Mouse (Mus musculus) MEL (cell line): ENCODE results near the gene Rab26. TPM values are rescaled to one million over a fixed set of nuclear protein-coding genes. Genes with fewer than 3 reads are reported as not detected.

Experiments used
- DNase-seq: peaks from one replicate; pipeline ENCODE4 v3.0.0; 2011; ENCODE audit warnings: low read depth, low spot score
- H3K27ac ChIP-seq: 2 replicates; pipeline ENCODE4 v1.5.1; 2012; ENCODE audit warnings: low read depth, mild to moderate bottlenecking, control low read depth, low read length, moderate library complexity; ENCODE audit not compliant: control insufficient read depth
- H3K27me3 ChIP-seq, 2 experiments: fragments of 150-350 bp in 1 of 2; sonication (generic) in 1 of 2; 2 replicates each; pipeline ENCODE4 v1.6.1; 2012; ENCODE audit warnings: low read length in 2 of 2, mild to moderate bottlenecking in 2 of 2, improper control_type of control experiment in 1 of 2, moderate library complexity in 1 of 2; ENCODE audit not compliant: insufficient read depth in 2 of 2, control insufficient read depth in 1 of 2
- H3K36me3 ChIP-seq, 2 experiments: 2 replicates each; pipeline ENCODE4 v1.6.1; 2012 to 2014; ENCODE audit warnings: low read length in 2 of 2, improper control_type of control experiment in 1 of 2, inconsistent platforms in 1 of 2, mild to moderate bottlenecking in 1 of 2; ENCODE audit not compliant: insufficient read depth in 2 of 2, control insufficient read depth in 1 of 2
- H3K4me1 ChIP-seq, 2 experiments: fragments of 150-350 bp in 1 of 2; sonication (generic) in 1 of 2; 2 replicates each; pipeline ENCODE4 v1.6.1; 2012; ENCODE audit warnings: low read length in 2 of 2, improper control_type of control experiment in 1 of 2, mild to moderate bottlenecking in 1 of 2; ENCODE audit not compliant: insufficient read depth in 2 of 2, control insufficient read depth in 1 of 2
- H3K4me3 ChIP-seq, 2 experiments: fragments of 150-350 bp in 1 of 2; sonication (generic) in 1 of 2; 2 replicates each; pipeline ENCODE4 v1.5.1; 2012; ENCODE audit warnings: low read depth in 2 of 2, low read length in 2 of 2, mild to moderate bottlenecking in 2 of 2, moderate library complexity in 2 of 2, control low read depth in 1 of 2, improper control_type of control experiment in 1 of 2; ENCODE audit not compliant: control insufficient read depth in 1 of 2, insufficient read depth in 1 of 2
- H3K79me2 ChIP-seq: 2 replicates; pipeline ENCODE4 v1.6.1; 2012; ENCODE audit warnings: mild to moderate bottlenecking, low read length, moderate library complexity; ENCODE audit not compliant: control insufficient read depth, poor library complexity, insufficient read depth
- H3K9ac ChIP-seq: 2 replicates; pipeline ENCODE4 v1.6.1; 2012; ENCODE audit warnings: low read depth, mild to moderate bottlenecking, control low read depth, low read length, moderate library complexity; ENCODE audit not compliant: control insufficient read depth, poor library complexity, severe bottlenecking
- H3K9me3 ChIP-seq: fragments of 150-350 bp; sonication (generic); replicated peaks from 2 replicates; pipeline ENCODE4 v1.6.1; 2012; ENCODE audit warnings: mild to moderate bottlenecking, low read length, improper control_type of control experiment, moderate library complexity; ENCODE audit not compliant: insufficient read depth
- BHLHE40 ChIP-seq: IDR thresholded peaks from 2 replicates; pipeline ENCODE4 v1.6.1; 2012; ENCODE audit warnings: low read depth, mild to moderate bottlenecking, inconsistent platforms, low read length, improper control_type of control experiment, borderline replicate concordance
- CHD1 ChIP-seq: IDR thresholded peaks from 2 replicates; pipeline ENCODE4 v1.6.1; 2012; ENCODE audit warnings: low read depth, mild to moderate bottlenecking, inconsistent platforms, low read length, improper control_type of control experiment
- CHD2 ChIP-seq: IDR thresholded peaks from 2 replicates; pipeline ENCODE4 v1.6.1; 2011; ENCODE audit warnings: low read length, improper control_type of control experiment
- ETS1 ChIP-seq: IDR thresholded peaks from 2 replicates; pipeline ENCODE4 v1.6.1; 2012; ENCODE audit warnings: low read depth, mild to moderate bottlenecking, inconsistent platforms, low read length, improper control_type of control experiment, moderate library complexity
- JUND ChIP-seq: IDR thresholded peaks from 2 replicates; pipeline ENCODE4 v1.6.1; 2011; ENCODE audit warnings: low read depth, mild to moderate bottlenecking, improper control_type of control experiment, low read length
- KAT2A ChIP-seq: conservative IDR thresholded peaks from 2 replicates; pipeline ENCODE4 v1.6.1; 2012; ENCODE audit warnings: low read depth, low read length, improper control_type of control experiment, inconsistent platforms
- MAFK ChIP-seq: IDR thresholded peaks from 2 replicates; pipeline ENCODE4 v1.6.1; 2011; ENCODE audit warnings: low read depth, mild to moderate bottlenecking, low read length, improper control_type of control experiment, borderline replicate concordance
- MAZ ChIP-seq: IDR thresholded peaks from 2 replicates; pipeline ENCODE4 v1.6.1; 2012; ENCODE audit warnings: low read depth, mild to moderate bottlenecking, inconsistent platforms, low read length, improper control_type of control experiment
- MXI1 ChIP-seq: IDR thresholded peaks from 2 replicates; pipeline ENCODE4 v1.6.1; 2011; ENCODE audit warnings: mild to moderate bottlenecking, low read depth, low read length, improper control_type of control experiment
- RAD21 ChIP-seq: IDR thresholded peaks from 2 replicates; pipeline ENCODE4 v1.6.1; 2011; ENCODE audit warnings: mild to moderate bottlenecking, low read depth, low read length, improper control_type of control experiment
- RCOR1 ChIP-seq: IDR thresholded peaks from 2 replicates; pipeline ENCODE4 v1.6.1; 2012; ENCODE audit warnings: low read depth, mild to moderate bottlenecking, inconsistent platforms, low read length, improper control_type of control experiment
- SIN3A ChIP-seq: IDR thresholded peaks from 2 replicates; pipeline ENCODE4 v1.6.1; 2012; ENCODE audit warnings: low read length, improper control_type of control experiment, inconsistent platforms
- SMC3 ChIP-seq: IDR thresholded peaks from 2 replicates; pipeline ENCODE4 v1.6.1; 2011; ENCODE audit warnings: low read depth, low read length, improper control_type of control experiment
- TAL1 ChIP-seq: IDR thresholded peaks from 2 replicates; pipeline ENCODE4 v1.6.1; 2012; ENCODE audit warnings: mild to moderate bottlenecking, inconsistent platforms, low read length, moderate library complexity, mixed read lengths
- USF2 ChIP-seq, 2 experiments: IDR thresholded peaks; 2 replicates each; pipeline ENCODE4 v1.6.1; 2011 to 2012; ENCODE audit warnings: improper control_type of control experiment in 2 of 2, low read length in 2 of 2, borderline replicate concordance in 1 of 2, inconsistent platforms in 1 of 2, low read depth in 1 of 2, mild to moderate bottlenecking in 1 of 2; ENCODE audit not compliant: insufficient read depth in 1 of 2
- ZC3H11A ChIP-seq: IDR thresholded peaks from 2 replicates; pipeline ENCODE4 v1.6.1; 2012; ENCODE audit warnings: low read depth, mild to moderate bottlenecking, inconsistent platforms, low read length, improper control_type of control experiment
- polyA plus RNA-seq, 2 experiments: library from polyadenylated mRNA; stranded (reverse) in 1 of 2; unstranded in 1 of 2; fragments of >175 nt in 1 of 2; fragments of >200 nt in 1 of 2; gene quantifications; 2 replicates each; pipeline versions ENCODE4 v1.2.1 to v1.2.4; 2012; ENCODE audit warnings: low replicate concordance in 2 of 2, low read depth in 1 of 2; ENCODE audit not compliant: insufficient read length in 2 of 2, insufficient read depth in 1 of 2, missing spikeins in 1 of 2
- total RNA-seq: library from RNA; depleted of rRNA; stranded (reverse); fragments of 300-350 nt; gene quantifications from 2 replicates; pipeline ENCODE4 v1.2.3, GENCODE M21; 2012; rRNA removed

The Rab26 gene
- total and polyA plus RNA-seq, 3 experiments: 0.89 to 1.1 TPM; not detected in 1

DNA sequence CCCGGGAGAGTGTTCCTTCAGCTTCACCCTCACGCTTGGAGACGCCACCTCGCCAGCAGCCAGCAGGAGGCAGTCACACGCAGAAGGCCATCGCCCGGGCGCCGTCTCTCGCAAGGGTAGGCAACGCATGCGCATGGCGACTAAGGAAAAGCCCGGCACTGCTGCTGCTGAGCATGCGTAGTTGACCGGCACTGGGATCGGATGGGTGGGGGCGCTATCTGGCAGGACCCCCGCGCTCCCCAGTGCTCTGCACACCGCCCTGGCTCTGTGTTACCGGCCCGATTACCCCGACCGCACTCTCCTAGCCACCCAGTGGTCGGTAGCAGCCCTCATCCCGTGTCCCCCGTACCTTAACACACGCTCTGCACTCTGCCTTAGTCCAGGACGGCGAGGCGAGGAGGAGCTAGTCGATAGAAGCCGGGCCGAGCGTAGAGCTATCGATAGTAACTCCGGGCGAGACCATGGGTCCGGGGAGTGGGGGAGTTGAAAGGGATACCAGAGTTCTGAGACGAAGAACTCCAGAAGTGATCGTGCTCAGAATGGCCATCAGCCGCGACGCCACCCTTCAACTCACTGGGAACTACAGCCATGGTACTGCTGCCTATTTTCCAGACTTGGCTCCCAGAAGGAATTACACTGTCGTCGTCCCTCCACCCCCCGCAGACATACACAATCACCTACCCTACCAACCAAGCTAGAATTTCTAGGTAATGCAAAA, 55.2 kb downstream of the Rab26 start, which contains the start of gene Mlst8 (continued):
- TF ChIP-seq KAT2A: no peak; the same call in 1 of the 2 replicates
- no peak for TF ChIP-seq TAL1
- peak; percentile 54 for TF ChIP-seq SMC3
- TF ChIP-seq MAZ: peak; percentile 91

DNA sequence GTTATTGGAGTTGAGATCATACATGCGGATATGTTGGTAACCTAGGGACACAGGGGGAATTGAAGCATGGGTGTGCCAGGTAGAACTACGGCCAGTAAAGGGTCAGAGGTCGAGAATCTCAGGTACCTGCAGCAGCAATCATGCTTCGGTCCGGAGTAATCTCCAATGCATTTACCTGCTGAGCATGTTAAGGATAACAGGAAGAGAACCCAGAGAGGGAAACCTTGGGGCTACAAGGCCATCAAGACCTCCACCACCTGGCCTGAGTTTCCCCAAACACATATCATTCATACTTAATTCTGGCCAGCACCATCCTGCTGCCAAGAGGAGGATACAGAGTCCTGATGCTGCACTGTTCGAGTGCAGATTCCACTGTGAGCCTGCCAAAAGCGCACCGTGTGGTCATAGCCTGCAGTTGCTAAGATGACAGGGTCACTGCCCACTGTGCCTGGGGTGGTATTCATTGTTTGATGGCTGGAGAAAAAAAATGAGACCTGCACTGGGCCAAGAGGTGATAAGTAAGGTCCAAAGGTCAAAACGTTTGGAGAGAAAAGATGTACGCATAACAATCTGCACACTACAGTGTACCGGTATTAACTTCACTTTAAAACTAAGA, 55.9 kb downstream of the Rab26 start:
- no peak overlapping the region for H3K27ac ChIP-seq
- peak overlapping the region; percentile 53 to 77 for H3K4me3 ChIP-seq
- TF ChIP-seq BHLHE40 (no peak), MXI1 (no peak), KAT2A (no peak), SIN3A (no peak), JUND (no peak), ETS1 (no peak), RAD21 (no peak), ZC3H11A (no peak), RCOR1 (no peak), SMC3 (no peak), CHD2 (no peak), MAFK (no peak), CHD1 (no peak), USF2 (IDR thresholded peaks at IDR 0.05; ENCODE audit: borderline replicate concordance in 1 of 2, insufficient read depth in 1 of 2, low read depth in 1 of 2, low read length in 2 of 2) (no peak)
- H3K79me2 ChIP-seq: peaks cover 7% of the 10 kb centered on the region
- H3K9ac ChIP-seq: peak overlapping the region; percentile 56
- peaks cover 0 to 8% of the 10 kb centered on the region in 2 experiments; a peak in 2 of 4 replicates for H3K36me3 ChIP-seq
- H3K27me3 ChIP-seq: no peaks in the 10 kb centered on the region
- H3K4me1 ChIP-seq: peaks cover 0 to 13% of the 10 kb centered on the region in 2 experiments; a peak in 3 of 4 replicates
- H3K9me3 ChIP-seq: no peaks in the 10 kb centered on the region
- peak; percentile 34 for DNase-seq

Other genes starting within 250 kb of the Rab26 start
- gene Abca17, start 183.1 kb downstream of the Rab26 start, total RNA-seq: 0.04 and 0.07 TPM in 2 replicates
- gene Abca17, start 183.1 kb downstream of the Rab26 start, polyA plus RNA-seq: under 1 TPM in 1 of 2 experiments, not detected in 1; 0.03 TPM
- 27.3 and 32.4 TPM in 2 replicates for gene Abca3, start 182.3 kb downstream of the Rab26 start, total RNA-seq
- 10 to 100 TPM; 36.6 to 37.1 TPM for gene Abca3, start 182.3 kb downstream of the Rab26 start, polyA plus RNA-seq
- gene Rnps1, start 119.6 kb downstream of the Rab26 start, total RNA-seq: 156 and 167 TPM in 2 replicates
- gene Rnps1, start 119.6 kb downstream of the Rab26 start, polyA plus RNA-seq: 100 to 1,000 TPM in 1 of 2 experiments, not detected in 1; 282 TPM
- 54.4 and 65.6 TPM in 2 replicates for gene Eci1, start 107.6 kb downstream of the Rab26 start, total RNA-seq
- gene Eci1, start 107.6 kb downstream of the Rab26 start, polyA plus RNA-seq: 10 to 100 TPM in 1 of 2 experiments, not detected in 1; 48.6 TPM
- gene Dnase1l2, start 91.1 kb downstream of the Rab26 start, total RNA-seq: 0.49 and 0.62 TPM in 2 replicates
- gene Dnase1l2, start 91.1 kb downstream of the Rab26 start, polyA plus RNA-seq: 1 to 10 TPM in 1 of 2 experiments, not detected in 1; 1.8 TPM
- gene E4f1, start 63.9 kb downstream of the Rab26 start, total RNA-seq: 24.3 and 26.0 TPM in 2 replicates
- gene E4f1, start 63.9 kb downstream of the Rab26 start, polyA plus RNA-seq: 10 to 100 TPM in 1 of 2 experiments, not detected in 1; 37.1 TPM
- gene Pgp, start 63.8 kb downstream of the Rab26 start, total RNA-seq: 16.6 and 19.3 TPM in 2 replicates
- gene Pgp, start 63.8 kb downstream of the Rab26 start, polyA plus RNA-seq: 10 to 100 TPM in 1 of 2 experiments, not detected in 1; 55.0 TPM
- gene Bricd5, start 60.3 kb downstream of the Rab26 start, total RNA-seq: 1.1 and 2.0 TPM in 2 replicates
- under 1 TPM in 1 of 2 experiments, not detected in 1; 0.82 TPM for gene Bricd5, start 60.3 kb downstream of the Rab26 start, polyA plus RNA-seq
- gene Mlst8, start 55.1 kb downstream of the Rab26 start, total RNA-seq: 28.5 and 35.4 TPM in 2 replicates
- 10 to 100 TPM in 1 of 2 experiments, not detected in 1; 57.3 TPM for gene Mlst8, start 55.1 kb downstream of the Rab26 start, polyA plus RNA-seq
- gene Caskin1, start 45.6 kb downstream of the Rab26 start, total RNA-seq: 0.04 and 0.07 TPM in 2 replicates
- gene Caskin1, start 45.6 kb downstream of the Rab26 start, polyA plus RNA-seq: under 1 TPM in 1 of 2 experiments, not detected in 1; 0.38 TPM
- 118 and 121 TPM in 2 replicates for gene Traf7, start 6.3 kb downstream of the Rab26 start, total RNA-seq
- 100 to 1,000 TPM in 1 of 2 experiments, not detected in 1; 261 TPM for gene Traf7, start 6.3 kb downstream of the Rab26 start, polyA plus RNA-seq
- gene Pkd1, start 15.6 kb upstream of the Rab26 start, total RNA-seq: 10.3 and 10.6 TPM in 2 replicates
- gene Pkd1, start 15.6 kb upstream of the Rab26 start, polyA plus RNA-seq: 10 to 100 TPM in 1 of 2 experiments, not detected in 1; 10.7 TPM
- gene Tsc2, start 98.4 kb upstream of the Rab26 start, total RNA-seq: 44.0 and 48.8 TPM in 2 replicates
- gene Tsc2, start 98.4 kb upstream of the Rab26 start, polyA plus RNA-seq: 10 to 100 TPM in 1 of 2 experiments, not detected in 1; 99.2 TPM
- gene Nthl1, start 98.5 kb upstream of the Rab26 start, total RNA-seq: 26.1 and 31.4 TPM in 2 replicates
- 100 to 1,000 TPM in 1 of 2 experiments, 10 to 100 TPM in 1; 32.0 to 262 TPM for gene Nthl1, start 98.5 kb upstream of the Rab26 start, polyA plus RNA-seq
- 0.75 and 0.96 TPM in 2 replicates for gene Slc9a3r2, start 116.1 kb upstream of the Rab26 start, total RNA-seq
- gene Slc9a3r2, start 116.1 kb upstream of the Rab26 start, polyA plus RNA-seq: 1 to 10 TPM in 1 of 2 experiments, not detected in 1; 3.5 TPM
- gene Npw, start 124.2 kb upstream of the Rab26 start, total RNA-seq: not detected in 2 replicates
- not detected for gene Npw, start 124.2 kb upstream of the Rab26 start, polyA plus RNA-seq
- gene Zfp598, start 135.5 kb upstream of the Rab26 start, total RNA-seq: 21.9 and 22.2 TPM in 2 replicates
- gene Zfp598, start 135.5 kb upstream of the Rab26 start, polyA plus RNA-seq: 10 to 100 TPM; 59.0 to 80.4 TPM
- 0.15 TPM in 1 of 2 replicates, not detected in the other for gene Syngr3, start 155.7 kb upstream of the Rab26 start, total RNA-seq
- gene Syngr3, start 155.7 kb upstream of the Rab26 start, polyA plus RNA-seq: under 1 TPM in 1 of 2 experiments, not detected in 1; 0.68 TPM
- 78.6 and 86.8 TPM in 2 replicates for gene Gfer, start 161.9 kb upstream of the Rab26 start, total RNA-seq
- gene Gfer, start 161.9 kb upstream of the Rab26 start, polyA plus RNA-seq: 10 to 100 TPM in 1 of 2 experiments, not detected in 1; 83.0 TPM
- 0.39 and 0.62 TPM in 2 replicates for gene Noxo1, start 162.0 kb upstream of the Rab26 start, total RNA-seq
- 1 to 10 TPM in 1 of 2 experiments, not detected in 1; 2.4 TPM for gene Noxo1, start 162.0 kb upstream of the Rab26 start, polyA plus RNA-seq
- gene Tbl3, start 173.4 kb upstream of the Rab26 start, total RNA-seq: 102 and 103 TPM in 2 replicates
- 100 to 1,000 TPM in 1 of 2 experiments, not detected in 1; 111 TPM for gene Tbl3, start 173.4 kb upstream of the Rab26 start, polyA plus RNA-seq
- gene Rnf151, start 183.9 kb upstream of the Rab26 start, total RNA-seq: 0.23 and 0.26 TPM in 2 replicates
- gene Rnf151, start 183.9 kb upstream of the Rab26 start, polyA plus RNA-seq: under 1 TPM in 1 of 2 experiments, not detected in 1; 0.40 TPM
- 3,755 and 4,516 TPM in 2 replicates for gene Rps2, start 183.9 kb upstream of the Rab26 start, total RNA-seq
- 1,000 to 10,000 TPM in 1 of 2 experiments, not detected in 1; 1,852 TPM for gene Rps2, start 183.9 kb upstream of the Rab26 start, polyA plus RNA-seq
- 258 and 292 TPM in 2 replicates for gene Ndufb10, start 190.3 kb upstream of the Rab26 start, total RNA-seq
- 100 to 1,000 TPM in 1 of 2 experiments, not detected in 1; 230 TPM for gene Ndufb10, start 190.3 kb upstream of the Rab26 start, polyA plus RNA-seq
- 0.12 and 0.13 TPM in 2 replicates for gene Rpl3l, start 193.6 kb upstream of the Rab26 start, total RNA-seq
- gene Rpl3l, start 193.6 kb upstream of the Rab26 start, polyA plus RNA-seq: under 1 TPM in 1 of 2 experiments, not detected in 1; 0.24 TPM
- gene Msrb1, start 202.4 kb upstream of the Rab26 start, total RNA-seq: 27.0 and 31.9 TPM in 2 replicates
- 10 to 100 TPM in 1 of 2 experiments, not detected in 1; 58.6 TPM for gene Msrb1, start 202.4 kb upstream of the Rab26 start, polyA plus RNA-seq
- gene Hs3st6, start 218.8 kb upstream of the Rab26 start, total RNA-seq: not detected in 2 replicates
- not detected for gene Hs3st6, start 218.8 kb upstream of the Rab26 start, polyA plus RNA-seq